Mouse (Mus musculus): Measurements from ENCODE around the gene Urod.

Gene Urod

GRCm38 (mm10) chr4:116995131-116995797 is 1.1 kb upstream of the Urod start, which contains the start of gene Hectd3:
TSS of gene Hectd3 (plus strand) at chr4:116995317.
- DNase-seq (ENCODE audit: low read depth, low spot score) = peak; percentile 75

- peak; percentile 78 for DNase-seq (ENCODE audit: low read depth, low spot score)
These were observed 2.8 kb downstream of the Urod start for GRCm38 (mm10) chr4:116991366-116991765.

DNA sequence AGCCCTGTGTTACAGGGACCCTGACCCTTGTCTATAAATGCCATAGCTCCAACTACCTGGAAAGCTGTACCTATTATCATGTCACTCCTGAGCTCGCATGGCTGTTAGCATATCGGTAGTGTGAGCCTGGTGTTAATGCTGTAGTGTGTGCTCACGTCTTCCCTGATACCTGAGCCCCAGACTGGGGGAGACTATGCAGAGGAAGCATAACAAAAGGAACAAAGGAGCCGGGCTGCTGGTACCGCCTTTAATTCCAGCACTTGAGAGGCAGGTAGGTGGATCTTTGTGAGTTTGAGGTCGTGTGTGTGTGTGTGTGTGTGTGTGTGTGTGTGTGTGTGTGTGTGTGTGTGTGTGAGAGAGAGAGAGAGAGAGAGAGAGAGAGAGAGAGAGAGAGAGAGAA is 4.5 kb downstream of the Urod start:
- DNase-seq (ENCODE audit: low read depth, low spot score) = peak; percentile 50

GRCm38 (mm10) chr4:116987122-116987456 is 7.1 kb downstream of the Urod start:
- no peak for DNase-seq (ENCODE audit: low read depth, low spot score)

DNA sequence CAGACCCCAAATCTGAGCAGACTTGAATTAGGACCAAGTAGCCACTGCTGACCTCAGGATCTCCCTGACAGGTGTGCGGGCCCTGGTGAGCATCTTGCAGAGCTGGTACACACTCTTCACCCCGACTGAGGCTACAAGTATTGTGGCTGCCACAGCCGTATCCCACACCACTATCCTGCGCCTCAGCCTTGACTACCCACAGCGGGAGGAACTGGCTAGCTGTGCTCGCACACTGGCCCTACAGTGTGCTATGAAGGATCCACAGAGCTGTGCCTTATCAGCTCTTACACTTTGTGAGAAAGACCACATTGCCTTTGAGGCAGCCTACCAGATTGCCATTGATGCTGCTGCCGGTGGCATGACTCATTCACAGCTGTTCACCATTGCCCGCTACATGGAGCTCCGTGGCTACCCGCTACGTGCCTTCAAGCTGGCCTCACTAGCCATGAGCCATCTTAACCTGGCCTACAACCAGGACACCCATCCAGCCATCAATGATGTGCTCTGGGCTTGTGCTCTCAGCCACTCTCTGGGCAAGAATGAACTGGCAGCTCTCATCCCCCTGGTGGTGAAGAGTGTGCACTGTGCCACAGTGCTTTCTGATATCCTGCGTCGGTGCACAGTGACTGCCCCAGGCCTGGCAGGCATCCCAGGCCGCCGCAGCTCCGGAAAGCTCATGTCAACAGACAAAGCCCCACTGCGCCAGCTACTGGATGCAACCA is 7.7 kb downstream of the Urod start:
- peak; percentile 96 for DNase-seq (ENCODE audit: low read depth, low spot score)

DNA sequence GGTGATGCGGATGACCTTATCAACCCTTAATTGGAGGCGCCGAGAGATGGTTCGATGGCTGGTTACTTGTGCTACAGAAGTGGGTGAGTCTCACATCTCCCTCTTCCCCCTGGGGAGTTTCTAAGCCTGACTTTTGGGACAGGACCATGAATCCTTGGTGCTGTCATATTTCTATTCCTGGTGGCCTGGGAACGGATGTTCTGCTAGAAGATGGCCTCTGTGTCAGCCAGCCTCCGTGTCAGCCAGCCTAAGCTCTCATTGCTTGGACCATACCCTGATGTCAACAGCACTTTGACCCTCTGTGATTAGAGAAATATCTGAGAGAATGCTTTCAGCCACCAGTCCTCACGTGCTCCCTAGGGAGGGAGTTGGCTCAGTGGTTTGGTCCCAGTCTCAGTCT is 8.5 kb downstream of the Urod start:
- DNase-seq (ENCODE audit: low read depth, low spot score) = no peak

DNA sequence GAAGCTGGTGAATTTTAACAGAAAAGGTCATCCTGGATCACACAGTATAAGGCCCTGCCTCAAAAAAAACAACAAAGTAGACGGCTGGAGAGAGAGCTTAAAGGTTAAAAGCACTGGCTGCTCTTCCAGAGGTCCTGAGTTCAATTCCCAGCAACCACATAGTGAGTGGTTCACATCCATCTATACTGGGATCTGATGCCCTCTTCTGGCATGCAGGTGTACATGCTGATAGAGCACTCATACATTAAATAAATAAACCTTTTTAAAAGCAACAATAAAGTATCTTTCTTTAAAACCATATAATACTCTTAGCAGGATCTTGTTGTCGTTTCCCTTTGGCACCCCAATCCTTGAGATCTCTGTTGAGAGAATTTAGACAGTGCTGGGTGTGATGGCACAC is 17.7 kb downstream of the Urod start:
- no peak for DNase-seq (ENCODE audit: low read depth, low spot score)

GRCm38 (mm10) chr4:116954951-116955350 is 39.3 kb downstream of the Urod start:
- no peak for DNase-seq (ENCODE audit: low read depth, low spot score)

DNA sequence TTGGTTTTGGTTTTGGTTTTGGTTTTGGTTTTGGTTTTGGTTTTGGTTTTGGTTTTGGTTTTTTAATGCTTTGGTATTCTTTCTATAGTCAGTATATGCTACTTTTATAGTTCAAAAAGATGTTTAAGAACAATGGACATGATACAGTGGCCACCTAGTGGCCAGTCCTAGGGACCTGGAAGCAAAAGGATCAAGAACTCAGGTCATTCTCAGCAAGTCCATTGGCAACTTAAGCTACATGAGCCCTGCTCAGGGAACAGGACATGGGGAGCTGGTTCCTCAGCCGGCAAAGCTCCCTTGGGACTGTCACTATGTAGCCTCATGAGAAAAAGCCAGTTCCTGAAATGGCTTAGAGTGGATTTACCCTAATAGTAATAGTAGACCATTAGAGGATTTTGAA is 42.6 kb downstream of the Urod start:
- DNase-seq (ENCODE audit: low read depth, low spot score) = no peak

DNA sequence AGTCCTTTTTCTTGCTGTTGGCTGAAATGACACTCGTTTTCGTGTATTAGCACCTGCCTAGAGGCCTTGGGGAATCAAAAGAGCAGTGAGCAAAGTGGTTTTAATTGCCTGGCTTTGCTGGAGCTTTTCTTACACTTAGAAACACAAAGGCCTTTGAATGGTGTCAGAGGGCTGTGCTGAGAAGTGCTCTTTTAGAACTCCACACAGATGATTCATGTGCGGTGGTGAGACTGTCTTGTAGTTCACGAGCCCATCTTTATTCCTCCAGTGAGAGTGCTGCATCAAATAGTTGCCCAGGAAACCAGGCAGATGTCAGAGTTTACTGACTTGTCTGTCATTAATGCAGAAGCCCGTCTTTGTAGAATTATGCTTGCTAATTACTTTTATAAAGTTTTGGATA is 50.2 kb downstream of the Urod start:
- DNase-seq (ENCODE audit: low read depth, low spot score) = no peak

- peak; percentile 9 for DNase-seq (ENCODE audit: low read depth, low spot score)
These were observed 51.5 kb downstream of the Urod start for GRCm38 (mm10) chr4:116942695-116943094.
